Mouse (Mus musculus) neural tube, embryonic 14.5 days (tissue): ENCODE data around the gene Egfl7. TPM values are rescaled to one million over a fixed set of nuclear protein-coding genes. Genes with fewer than 3 reads are reported as not detected.
A peak's percentile ranks its signal among the peaks of the same experiment; 100 is the strongest.

Experiments
- ATAC-seq: fragments of 200-750 bp; cut with Nextera tagmentation; 2 replicates; pipeline ENCODE4 v1.8.0; 2017; ENCODE audit warnings: low read depth, mild to moderate bottlenecking, moderate TSS enrichment, moderate library complexity
- H3K27ac ChIP-seq: fragments of 300-500 bp; sonication (generic); 2 replicates; pipeline ENCODE4 v1.5.1; 2014; ENCODE audit warnings: low read depth, mild to moderate bottlenecking, control low read depth, low read length, moderate library complexity, mixed read lengths
- H3K27me3 ChIP-seq: fragments of 300-500 bp; sonication (generic); 2 replicates; pipeline ENCODE4 v1.6.1; 2014; ENCODE audit warnings: low read length; ENCODE audit not compliant: control insufficient read depth, insufficient read depth
- H3K36me3 ChIP-seq: fragments of 300-500 bp; sonication (generic); 2 replicates; pipeline ENCODE4 v1.6.1; 2014; ENCODE audit warnings: low read length, mixed read lengths; ENCODE audit not compliant: control insufficient read depth, insufficient read depth
- H3K4me1 ChIP-seq: fragments of 300-500 bp; sonication (generic); 2 replicates; pipeline ENCODE4 v1.6.1; 2014; ENCODE audit warnings: low read length; ENCODE audit not compliant: control insufficient read depth, insufficient read depth
- H3K4me2 ChIP-seq: fragments of 300-500 bp; sonication (generic); 2 replicates; pipeline ENCODE4 v1.6.1; 2014; ENCODE audit warnings: mild to moderate bottlenecking, low read depth, low read length, control low read depth
- H3K4me3 ChIP-seq: fragments of 300-500 bp; sonication (generic); 2 replicates; pipeline ENCODE4 v1.5.1; 2014; ENCODE audit warnings: low read depth, low read length, control low read depth, mixed read lengths
- H3K9ac ChIP-seq: fragments of 300-500 bp; sonication (generic); replicated peaks from 2 replicates; pipeline ENCODE4 v1.6.1; 2014; ENCODE audit warnings: low read depth, mild to moderate bottlenecking, control low read depth, low read length, mixed read lengths
- H3K9me3 ChIP-seq: fragments of 300-500 bp; sonication (generic); 2 replicates; pipeline ENCODE4 v1.6.1; 2016; ENCODE audit warnings: low read length; ENCODE audit not compliant: control insufficient read depth
- WGBS: fragments of 180-500 bp; shearing (Covaris S2); extraction: QIAGEN DNeasy Blood & Tissue Kit; methylation state at CpG from one replicate; pipeline ENCODE4 v1.1.7; 2014; 5-methylcytosine and 5-hydroxymethylcytosine counted together
- polyA plus RNA-seq: library from polyadenylated mRNA; unstranded; fragments of >200 nt; fragmentation: Nextera tagmentation; extraction: Ambion mirVana; gene quantifications from 2 replicates; pipeline ENCODE4 v1.2.1, GENCODE M21; 2014

The Egfl7 gene
- polyA plus RNA-seq, 1 experiment from 2014 or later: 37.4 TPM

DNA sequence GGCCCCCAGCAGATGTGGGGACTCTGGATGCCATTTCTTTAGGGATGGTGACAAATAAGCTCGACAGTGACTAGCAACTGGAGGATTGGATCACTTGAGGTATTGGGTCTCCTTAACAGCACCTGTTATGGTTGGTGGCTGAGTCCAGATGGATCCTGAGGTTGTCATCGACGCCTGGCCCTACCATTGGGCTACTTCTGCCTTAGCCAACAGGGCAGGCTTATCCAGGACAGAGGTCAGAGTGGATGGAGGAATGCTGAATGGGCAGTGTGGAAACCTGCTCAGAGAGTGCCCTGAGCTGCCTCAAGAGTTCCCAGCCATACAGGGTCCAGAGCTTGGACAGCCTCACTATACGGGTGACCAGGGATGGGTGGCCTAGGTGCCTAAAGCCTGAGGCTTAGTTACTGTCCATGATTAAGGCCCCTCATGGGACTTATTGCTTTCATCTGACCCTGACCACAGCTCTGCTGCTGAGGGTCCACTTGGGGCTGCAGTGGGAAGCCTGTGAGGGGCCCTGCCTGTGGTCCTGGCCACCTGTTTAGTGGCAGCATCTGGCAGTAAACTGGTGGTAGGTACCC lies 54.2 kb downstream of the Egfl7 start:
- Histone ChIP-seq H3K9ac (0 out of 2 replicates have a peak overlapping the region, but pooled peaks have one; percentile 16), H3K4me2 (no peak overlapping the region), H3K36me3 (peaks cover 38% of the 10 kb centered on the region), H3K4me3 (no peak overlapping the region), H3K27me3 (no peaks in the 10 kb centered on the region), H3K9me3 (no peaks in the 10 kb centered on the region), H3K27ac (no peak overlapping the region), H3K4me1 (peaks cover 47% of the 10 kb centered on the region)
- no peak for ATAC-seq
- 73% methylated on average over 4 of the region's 4 CpGs for WGBS

- no peak overlapping the region for H3K9ac ChIP-seq
- no peak overlapping the region for H3K4me2 ChIP-seq
- no peaks in the 10 kb centered on the region for H3K27me3 ChIP-seq
- no peak for ATAC-seq
- WGBS: 64% methylated on average over 12 of the region's 12 CpGs
- peaks cover 41% of the 10 kb centered on the region for H3K4me1 ChIP-seq
- no peak overlapping the region for H3K27ac ChIP-seq
- no peaks in the 10 kb centered on the region for H3K9me3 ChIP-seq
- peaks cover 38% of the 10 kb centered on the region for H3K36me3 ChIP-seq
- H3K4me3 ChIP-seq: no peak overlapping the region
These were observed 55.0 kb downstream of the Egfl7 start for GRCm38 (mm10) chr2:26634629-26635488.

- ATAC-seq: no peak
- 75% methylated on average over 21 of the region's 21 CpGs for WGBS
- H3K9ac ChIP-seq: no peak overlapping the region
- H3K4me2 ChIP-seq: no peak overlapping the region
- H3K36me3 ChIP-seq: peaks cover 38% of the 10 kb centered on the region
- no peaks in the 10 kb centered on the region for H3K9me3 ChIP-seq
- H3K4me3 ChIP-seq: no peak overlapping the region
- peaks cover 33% of the 10 kb centered on the region for H3K4me1 ChIP-seq
- H3K27me3 ChIP-seq: no peaks in the 10 kb centered on the region
- no peak overlapping the region for H3K27ac ChIP-seq
These were observed 55.9 kb downstream of the Egfl7 start for GRCm38 (mm10) chr2:26635489-26636324.

DNA sequence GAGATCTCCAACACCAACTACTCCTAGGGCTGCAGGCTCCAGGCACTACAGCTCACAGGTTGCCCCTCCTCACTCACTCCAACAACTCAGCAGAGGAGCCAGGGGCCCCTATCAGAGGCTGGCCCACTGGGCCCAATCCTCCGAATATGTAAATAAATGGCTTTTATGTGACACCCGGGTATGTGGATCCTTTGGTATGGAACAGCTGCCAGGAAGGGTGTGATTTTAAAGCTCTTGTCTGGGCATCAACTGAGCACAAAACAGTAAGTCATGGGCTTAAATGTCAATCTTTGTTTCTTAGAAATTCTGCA lies 56.5 kb downstream of the Egfl7 start:
- H3K4me2 ChIP-seq: no peak overlapping the region
- no peak overlapping the region for H3K4me3 ChIP-seq
- no peaks in the 10 kb centered on the region for H3K27me3 ChIP-seq
- H3K27ac ChIP-seq: no peak overlapping the region
- H3K9ac ChIP-seq: no peak overlapping the region
- WGBS: 55% methylated on average over 2 of the region's 2 CpGs
- H3K36me3 ChIP-seq: peaks cover 38% of the 10 kb centered on the region
- no peak for ATAC-seq
- H3K9me3 ChIP-seq: no peaks in the 10 kb centered on the region
- peaks cover 30% of the 10 kb centered on the region for H3K4me1 ChIP-seq

DNA sequence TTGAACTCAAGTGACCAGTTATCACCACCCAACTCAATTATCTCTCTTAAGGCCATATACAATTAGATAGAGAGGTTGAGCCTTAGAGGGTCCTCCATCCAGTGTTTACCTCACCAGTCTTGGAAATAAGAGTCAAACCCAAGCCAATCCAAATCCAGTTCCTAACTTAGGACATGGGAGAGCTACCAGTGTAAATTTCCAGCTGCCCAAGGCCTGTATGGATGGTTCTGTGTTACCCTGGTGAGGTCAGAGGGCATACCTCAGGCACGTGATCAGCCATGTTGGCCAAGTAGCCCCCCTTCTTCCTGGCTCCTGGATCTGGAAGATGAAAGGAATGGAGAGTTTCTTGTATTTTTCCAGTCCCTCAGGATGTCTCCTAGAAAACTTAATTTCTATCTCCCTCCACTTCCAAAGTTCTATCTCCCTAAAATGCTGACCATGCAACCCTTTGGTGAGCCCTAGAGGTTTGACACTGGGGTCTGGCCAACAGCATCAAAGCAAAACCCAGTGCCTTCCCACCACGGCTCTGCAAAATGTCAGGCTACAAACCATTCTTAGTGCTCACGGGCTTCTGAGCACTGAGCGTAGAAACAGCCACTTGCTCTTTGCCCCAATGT lies 57.6 kb downstream of the Egfl7 start:
- H3K9ac ChIP-seq: no peak overlapping the region; the same call in 1 of the 2 replicates
- WGBS: 87% methylated on average over 4 of the region's 4 CpGs
- H3K4me1 ChIP-seq: peaks cover 22% of the 10 kb centered on the region
- no peaks in the 10 kb centered on the region for H3K27me3 ChIP-seq
- no peak for ATAC-seq
- no peak overlapping the region for H3K4me3 ChIP-seq
- H3K27ac ChIP-seq: no peak overlapping the region
- peaks cover 38% of the 10 kb centered on the region for H3K36me3 ChIP-seq
- no peak overlapping the region for H3K4me2 ChIP-seq
- H3K9me3 ChIP-seq: no peaks in the 10 kb centered on the region

DNA sequence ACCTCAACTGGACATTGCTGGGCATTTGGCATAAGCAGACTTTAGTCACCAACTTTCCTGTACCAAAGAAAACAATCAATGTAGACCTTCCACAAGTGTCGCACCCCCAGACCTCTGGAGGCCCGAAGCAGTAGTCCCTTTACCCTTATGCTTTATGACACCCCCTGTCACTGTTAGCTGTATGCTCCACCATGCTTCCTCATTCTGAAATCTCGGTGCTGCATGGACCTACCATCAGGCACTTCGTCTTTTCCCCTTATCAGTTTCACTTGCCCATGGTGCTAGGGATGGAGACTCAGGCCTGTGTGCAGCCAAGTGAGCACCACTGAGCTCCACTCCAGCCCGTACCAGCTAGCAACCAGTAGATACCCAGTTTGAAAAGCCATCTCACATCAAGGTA lies 58.2 kb downstream of the Egfl7 start:
- H3K9me3 ChIP-seq: no peaks in the 10 kb centered on the region
- no peak overlapping the region; the same call in 1 of the 2 replicates for H3K9ac ChIP-seq
- no peaks in the 10 kb centered on the region for H3K27me3 ChIP-seq
- H3K4me2 ChIP-seq: peak overlapping the region; percentile 79; the same call in 1 of the 2 replicates
- no peak overlapping the region for H3K4me3 ChIP-seq
- peaks cover 38% of the 10 kb centered on the region for H3K36me3 ChIP-seq
- no peak for ATAC-seq
- peaks cover 16% of the 10 kb centered on the region for H3K4me1 ChIP-seq
- WGBS: 88% methylated on average over 5 of the region's 5 CpGs
- no peak overlapping the region for H3K27ac ChIP-seq

- H3K27ac ChIP-seq: no peak overlapping the region
- H3K9me3 ChIP-seq: no peaks in the 10 kb centered on the region
- 78% methylated on average over 5 of the region's 5 CpGs for WGBS
- H3K4me1 ChIP-seq: peaks cover 16% of the 10 kb centered on the region
- H3K4me2 ChIP-seq: peak overlapping the region; percentile 79
- H3K36me3 ChIP-seq: peaks cover 38% of the 10 kb centered on the region
- ATAC-seq: no peak
- no peak overlapping the region for H3K9ac ChIP-seq
- no peaks in the 10 kb centered on the region for H3K27me3 ChIP-seq
- H3K4me3 ChIP-seq: peak overlapping the region; percentile 76
These were observed 58.8 kb downstream of the Egfl7 start for GRCm38 (mm10) chr2:26638572-26638971.

DNA sequence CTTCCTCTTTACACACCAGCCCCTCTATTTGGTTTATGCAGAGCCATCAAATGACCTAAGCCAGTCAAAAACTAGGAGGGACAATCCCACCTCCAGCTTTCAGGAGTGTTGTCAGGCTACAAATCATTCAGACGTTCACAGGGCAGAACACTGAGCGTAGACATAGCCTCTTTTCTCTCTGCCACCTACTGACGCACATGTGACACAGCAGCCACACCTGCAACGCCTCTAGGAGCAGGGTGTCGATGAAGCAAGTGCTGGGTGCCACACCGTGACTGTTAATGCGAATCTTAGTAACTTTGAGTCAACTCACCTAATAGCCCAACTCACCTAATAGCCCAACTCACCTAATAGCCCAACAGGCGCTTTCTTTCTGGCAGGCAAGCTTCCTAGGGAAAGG lies 59.3 kb downstream of the Egfl7 start:
- Histone ChIP-seq H3K27me3 (no peaks in the 10 kb centered on the region), H3K4me2 (peak overlapping the region; percentile 79), H3K9ac (no peak overlapping the region; the same call in 1 of the 2 replicates), H3K36me3 (peaks cover 38% of the 10 kb centered on the region), H3K4me3 (peak overlapping the region; percentile 76), H3K9me3 (no peaks in the 10 kb centered on the region), H3K4me1 (peaks cover 16% of the 10 kb centered on the region), H3K27ac (no peak overlapping the region)
- 5% methylated on average over 8 of the region's 8 CpGs for WGBS
- 0 out of 2 replicates have a peak, but pooled peaks have one; percentile 33 for ATAC-seq
